Mouse (Mus musculus): Measurements from ENCODE around the gene Fgf23. TPM values are rescaled to one million over a fixed set of nuclear protein-coding genes. Genes with fewer than 3 reads are reported as not detected.

The Fgf23 gene
- polyA plus RNA-seq, 1 experiment: not detected

DNA sequence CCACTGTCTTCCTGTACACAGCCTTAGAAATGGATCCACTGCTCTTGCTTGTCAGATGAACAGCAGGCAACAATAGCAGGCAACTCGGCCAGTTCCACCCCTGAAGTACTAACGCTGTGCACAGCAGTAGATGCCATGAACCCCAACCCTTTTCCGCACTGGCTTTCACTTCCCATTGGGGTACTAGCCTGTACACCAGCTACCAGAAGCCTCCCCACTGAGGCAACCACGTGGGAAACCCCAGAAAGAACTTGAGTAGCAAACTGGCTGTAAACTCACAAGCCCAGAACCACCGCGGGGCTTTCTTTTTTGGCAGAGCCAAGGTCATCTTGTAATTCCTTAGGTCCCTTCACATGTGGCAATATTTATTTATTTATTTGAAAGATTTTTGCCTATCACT, 9.1 kb downstream of the Fgf23 start:
- no peak overlapping the region for H3K4me3 ChIP-seq (ENCODE audit: insufficient read depth, low read length)
- no peak for TF ChIP-seq POLR2A (IDR thresholded peaks at IDR 0.05; ENCODE audit: borderline replicate concordance, low read depth, low read length)
- TF ChIP-seq CTCF (IDR thresholded peaks at IDR 0.05; ENCODE audit: low read depth, low read length): no peak
- H3K4me1 ChIP-seq (ENCODE audit: control insufficient read depth, insufficient read depth, low read length): no peaks in the 10 kb centered on the region
- H3K27ac ChIP-seq (ENCODE audit: insufficient read depth, low read depth, low read length): no peak overlapping the region

DNA sequence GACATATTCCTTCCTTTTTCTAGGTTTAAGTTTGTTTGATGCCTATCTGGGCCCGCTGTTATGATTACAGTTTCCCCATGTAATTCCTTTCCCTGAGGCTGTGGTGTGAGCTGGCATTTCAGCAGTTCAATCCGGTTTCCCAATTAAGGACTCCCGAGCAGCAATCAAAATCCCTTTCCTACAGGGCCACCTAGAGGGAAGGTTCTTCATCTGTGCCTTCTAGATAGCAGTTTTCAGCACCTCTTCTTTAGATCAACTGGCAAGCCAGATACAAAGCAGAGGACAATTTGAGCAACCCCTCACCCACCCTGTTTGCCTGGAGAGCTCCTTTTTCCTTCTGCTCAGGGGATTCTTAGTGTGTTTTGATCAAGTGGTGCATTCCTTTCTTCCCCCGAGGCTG, 14.0 kb downstream of the Fgf23 start:
- Histone ChIP-seq H3K4me3 (ENCODE audit: insufficient read depth, low read length) (no peak overlapping the region), H3K4me1 (ENCODE audit: control insufficient read depth, insufficient read depth, low read length) (no peaks in the 10 kb centered on the region), H3K27ac (ENCODE audit: insufficient read depth, low read depth, low read length) (no peak overlapping the region)
- TF ChIP-seq POLR2A (IDR thresholded peaks at IDR 0.05; ENCODE audit: borderline replicate concordance, low read depth, low read length): no peak
- TF ChIP-seq CTCF (IDR thresholded peaks at IDR 0.05; ENCODE audit: low read depth, low read length): no peak

DNA sequence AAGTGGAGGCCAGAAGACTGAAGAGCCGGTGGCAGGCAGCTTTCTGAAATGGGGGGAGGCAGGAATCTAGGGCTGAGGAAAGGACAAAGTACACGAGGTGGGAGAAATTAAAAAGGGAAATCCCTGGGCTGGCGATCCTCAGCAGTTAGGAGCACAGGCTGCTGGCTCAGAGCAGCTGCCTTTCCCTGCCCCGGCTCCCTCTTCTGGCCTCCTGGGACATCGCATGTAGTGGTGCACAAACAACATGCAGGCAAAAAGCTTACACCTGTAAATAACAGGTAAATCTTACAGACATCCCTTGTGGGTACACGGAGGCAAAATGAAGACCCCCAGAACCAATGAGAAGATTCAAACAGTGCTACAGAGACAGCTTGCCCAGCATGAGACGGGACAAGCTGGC, 21.9 kb downstream of the Fgf23 start:
- no peaks in the 10 kb centered on the region for H3K4me1 ChIP-seq (ENCODE audit: control insufficient read depth, insufficient read depth, low read length)
- H3K4me3 ChIP-seq (ENCODE audit: insufficient read depth, low read length): no peak overlapping the region
- TF ChIP-seq CTCF (IDR thresholded peaks at IDR 0.05; ENCODE audit: low read depth, low read length) (no peak), POLR2A (IDR thresholded peaks at IDR 0.05; ENCODE audit: borderline replicate concordance, low read depth, low read length) (no peak)
- no peak overlapping the region for H3K27ac ChIP-seq (ENCODE audit: insufficient read depth, low read depth, low read length)

DNA sequence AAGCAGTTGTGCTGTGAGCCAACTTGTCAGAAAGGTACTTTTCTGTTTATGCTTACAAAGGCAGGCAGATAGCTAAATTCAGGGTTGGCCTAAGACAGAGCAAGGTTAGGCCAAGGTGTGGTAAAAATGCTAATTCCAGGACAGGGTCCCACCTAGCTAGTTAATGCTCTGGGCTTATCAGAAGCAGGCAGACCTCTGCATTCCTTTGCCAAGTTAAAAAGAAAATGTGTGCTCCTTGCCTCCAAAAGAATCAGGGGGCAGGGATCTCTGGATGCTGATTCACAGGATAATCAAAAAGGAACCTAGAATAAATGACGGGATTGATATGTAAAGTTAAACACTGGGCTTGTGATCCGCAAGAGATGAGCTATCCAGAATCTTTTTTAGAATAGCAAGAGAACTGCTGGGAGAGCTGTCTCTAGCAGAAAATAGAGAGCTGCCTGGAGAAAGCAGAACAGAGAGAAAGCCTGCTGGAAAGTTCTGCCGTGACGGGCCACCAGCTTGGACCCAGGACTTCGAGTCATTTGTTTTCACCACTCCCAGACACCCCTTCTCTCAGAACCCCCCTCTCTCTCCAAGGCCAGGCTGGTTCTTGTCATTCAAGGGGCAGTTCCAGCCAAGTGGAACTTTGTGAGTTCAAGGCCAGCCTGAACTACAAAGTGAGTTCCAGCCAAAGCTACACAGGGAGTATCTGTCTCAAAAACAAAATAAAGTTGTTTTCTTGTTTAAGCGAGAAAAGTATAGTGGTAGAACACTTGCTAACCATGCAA, 31.0 kb downstream of the Fgf23 start:
- TF ChIP-seq CTCF (IDR thresholded peaks at IDR 0.05; ENCODE audit: low read depth, low read length) (no peak), POLR2A (IDR thresholded peaks at IDR 0.05; ENCODE audit: borderline replicate concordance, low read depth, low read length) (no peak)
- H3K27ac ChIP-seq (ENCODE audit: insufficient read depth, low read depth, low read length): no peak overlapping the region
- H3K4me3 ChIP-seq (ENCODE audit: insufficient read depth, low read length): no peak overlapping the region
- H3K4me1 ChIP-seq (ENCODE audit: control insufficient read depth, insufficient read depth, low read length): peaks cover 19% of the 10 kb centered on the region

DNA sequence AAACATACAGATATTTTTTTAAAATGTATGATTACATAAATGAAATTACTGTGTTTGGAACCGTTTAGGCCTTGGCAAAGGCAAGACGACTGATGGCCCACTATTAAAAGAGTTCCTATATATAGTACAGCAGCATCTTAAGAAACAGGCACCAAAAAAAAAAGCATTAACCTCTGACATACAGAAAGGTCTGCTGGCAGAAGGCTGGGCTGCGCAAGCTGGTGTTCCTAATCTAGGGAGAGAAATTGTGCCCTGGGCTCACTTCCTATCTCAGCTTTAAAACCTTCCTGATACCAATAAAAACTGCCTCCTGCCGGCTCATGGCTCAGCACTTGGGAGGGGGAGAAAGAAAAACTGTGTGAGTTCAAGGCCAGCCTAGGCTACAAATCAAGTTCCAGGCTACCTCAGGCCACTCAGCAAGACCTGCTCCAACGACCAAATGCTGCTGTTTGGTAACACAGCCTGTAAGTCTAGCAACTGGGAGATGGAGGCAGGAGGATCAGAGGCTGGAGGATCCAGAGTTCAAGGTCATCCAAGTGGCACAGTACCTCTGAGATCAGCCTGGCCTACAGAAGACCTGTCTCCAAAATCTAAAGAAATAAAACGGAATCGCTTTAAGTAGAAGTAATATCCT, 31.8 kb downstream of the Fgf23 start:
- H3K4me3 ChIP-seq (ENCODE audit: insufficient read depth, low read length): no peak overlapping the region
- no peak for TF ChIP-seq POLR2A (IDR thresholded peaks at IDR 0.05; ENCODE audit: borderline replicate concordance, low read depth, low read length)
- TF ChIP-seq CTCF (IDR thresholded peaks at IDR 0.05; ENCODE audit: low read depth, low read length): no peak
- H3K4me1 ChIP-seq (ENCODE audit: control insufficient read depth, insufficient read depth, low read length): peaks cover 19% of the 10 kb centered on the region
- no peak overlapping the region for H3K27ac ChIP-seq (ENCODE audit: insufficient read depth, low read depth, low read length)

DNA sequence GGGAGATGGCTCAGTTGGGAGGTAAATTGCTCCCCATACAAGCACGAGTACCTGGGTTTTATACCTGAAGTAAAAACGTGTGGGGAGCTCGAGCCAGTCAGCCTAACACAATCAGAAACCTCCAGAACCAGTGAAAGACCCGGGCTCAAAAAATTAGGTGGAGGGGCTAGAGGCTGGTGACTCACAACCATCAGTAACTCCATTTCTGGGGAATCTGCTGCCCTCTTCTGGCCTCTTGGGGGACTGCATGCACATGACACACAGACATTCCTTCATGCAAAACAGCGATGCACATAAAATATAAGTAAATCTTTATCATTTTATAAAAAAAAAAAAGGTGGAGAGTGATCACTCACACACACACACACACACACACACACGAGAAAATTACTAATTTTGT, 32.4 kb downstream of the Fgf23 start:
- TF ChIP-seq CTCF (IDR thresholded peaks at IDR 0.05; ENCODE audit: low read depth, low read length) (peak; percentile 73), POLR2A (IDR thresholded peaks at IDR 0.05; ENCODE audit: borderline replicate concordance, low read depth, low read length) (no peak)
- Histone ChIP-seq H3K27ac (ENCODE audit: insufficient read depth, low read depth, low read length) (no peak overlapping the region), H3K4me3 (ENCODE audit: insufficient read depth, low read length) (no peak overlapping the region)

DNA sequence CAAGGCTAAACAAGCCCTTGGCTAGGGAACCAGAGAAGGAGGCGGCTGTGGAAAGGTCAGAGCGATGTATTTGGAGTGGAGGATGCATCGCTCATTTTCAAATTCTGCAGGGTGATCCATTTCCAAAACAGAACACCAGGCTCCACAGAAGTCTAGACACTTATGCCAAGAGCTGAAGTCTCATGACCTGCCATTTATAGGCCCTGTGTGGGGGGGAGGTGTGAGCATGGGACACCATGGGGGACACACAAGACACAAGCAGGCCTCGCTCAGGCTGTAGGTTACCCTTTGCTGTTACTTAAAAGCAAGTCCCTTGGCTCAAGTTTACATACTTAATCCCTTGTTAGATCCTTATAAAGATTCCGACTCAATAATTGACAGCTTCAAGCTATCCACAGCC, 33.5 kb downstream of the Fgf23 start:
- no peak overlapping the region for H3K27ac ChIP-seq (ENCODE audit: insufficient read depth, low read depth, low read length)
- TF ChIP-seq CTCF (IDR thresholded peaks at IDR 0.05; ENCODE audit: low read depth, low read length) (no peak), POLR2A (IDR thresholded peaks at IDR 0.05; ENCODE audit: borderline replicate concordance, low read depth, low read length) (no peak)
- peaks cover 19% of the 10 kb centered on the region for H3K4me1 ChIP-seq (ENCODE audit: control insufficient read depth, insufficient read depth, low read length)
- H3K4me3 ChIP-seq (ENCODE audit: insufficient read depth, low read length): no peak overlapping the region

More for the DNA sequence above, 32.4 kb downstream of the Fgf23 start:
- H3K4me1 ChIP-seq (ENCODE audit: control insufficient read depth, insufficient read depth, low read length): peaks cover 19% of the 10 kb centered on the region

DNA sequence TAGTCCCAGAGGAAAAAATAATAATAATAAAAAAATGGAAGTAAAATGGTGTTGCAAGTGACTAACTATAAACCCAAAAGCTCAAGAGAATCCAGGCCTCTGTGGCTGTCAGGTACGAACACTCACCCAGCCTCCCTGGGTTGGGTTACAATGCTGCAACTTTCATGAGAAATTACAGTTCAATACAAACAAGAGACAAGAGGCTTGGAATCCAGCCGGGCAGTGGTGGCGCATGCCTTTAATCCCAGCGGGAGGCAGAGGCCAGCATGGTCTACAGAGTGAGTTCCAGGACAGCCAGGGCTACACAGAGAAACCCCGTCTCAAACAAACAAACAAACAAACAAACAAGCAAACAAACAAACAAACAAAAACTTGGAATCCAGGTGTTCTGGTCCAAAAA, 34.0 kb downstream of the Fgf23 start:
- H3K27ac ChIP-seq (ENCODE audit: insufficient read depth, low read depth, low read length): no peak overlapping the region
- H3K4me1 ChIP-seq (ENCODE audit: control insufficient read depth, insufficient read depth, low read length): peaks cover 19% of the 10 kb centered on the region
- no peak for TF ChIP-seq POLR2A (IDR thresholded peaks at IDR 0.05; ENCODE audit: borderline replicate concordance, low read depth, low read length)
- no peak for TF ChIP-seq CTCF (IDR thresholded peaks at IDR 0.05; ENCODE audit: low read depth, low read length)
- no peak overlapping the region for H3K4me3 ChIP-seq (ENCODE audit: insufficient read depth, low read length)

DNA sequence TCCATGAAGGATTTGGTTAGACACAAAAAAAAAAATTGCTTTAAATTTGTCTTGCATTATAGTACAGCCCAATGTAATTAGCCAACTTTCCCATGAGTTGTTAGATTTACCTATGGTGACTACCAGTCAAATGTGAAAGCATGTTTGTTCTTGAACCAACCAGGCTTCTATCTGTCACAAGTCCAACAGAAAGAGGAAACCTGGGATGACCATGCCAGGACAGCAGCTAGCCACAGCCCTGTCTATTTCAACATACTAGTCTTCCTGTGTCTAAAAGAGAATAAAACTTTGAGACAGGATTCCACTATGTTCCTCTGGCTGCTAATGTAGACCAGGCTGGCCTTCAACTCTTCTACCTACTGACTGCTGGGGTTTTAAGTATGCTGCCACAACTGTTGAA, 34.7 kb downstream of the Fgf23 start:
- Histone ChIP-seq H3K4me3 (ENCODE audit: insufficient read depth, low read length) (no peak overlapping the region), H3K4me1 (ENCODE audit: control insufficient read depth, insufficient read depth, low read length) (peaks cover 19% of the 10 kb centered on the region)
- TF ChIP-seq CTCF (IDR thresholded peaks at IDR 0.05; ENCODE audit: low read depth, low read length): no peak
- TF ChIP-seq POLR2A (IDR thresholded peaks at IDR 0.05; ENCODE audit: borderline replicate concordance, low read depth, low read length): no peak

DNA sequence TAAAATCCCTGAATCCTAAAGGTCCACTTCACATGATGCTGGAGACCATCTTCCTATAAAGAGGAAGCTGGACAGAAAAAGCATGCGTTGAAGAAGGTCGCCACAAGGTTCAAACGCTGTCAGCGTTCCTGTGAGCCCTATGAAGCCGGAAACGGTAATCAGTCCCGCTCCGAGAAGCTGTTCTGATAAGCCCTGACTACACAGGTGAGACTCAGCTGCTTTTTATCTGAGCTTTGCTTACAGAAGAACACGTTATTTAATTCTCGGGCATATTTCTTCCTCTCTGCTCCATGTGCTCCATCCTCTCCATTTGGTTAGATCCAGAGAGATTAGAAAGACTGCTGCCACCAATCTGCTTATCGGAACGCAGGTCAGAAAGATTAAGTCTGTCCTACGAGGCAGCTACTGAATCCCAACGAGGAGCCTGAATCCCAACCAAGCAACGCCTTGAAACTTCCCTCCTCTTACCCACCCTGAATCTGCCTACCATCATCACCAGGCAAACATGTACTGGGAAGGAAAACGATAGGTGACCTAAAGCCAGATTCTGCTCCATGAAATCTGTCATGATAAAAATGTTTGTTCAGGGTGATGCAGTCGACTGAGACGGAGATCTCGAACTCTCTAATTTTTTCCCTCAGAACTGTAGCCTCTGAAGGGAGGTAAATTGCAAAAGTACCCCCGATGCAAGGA, 35.8 kb downstream of the Fgf23 start:
- TF ChIP-seq CTCF (IDR thresholded peaks at IDR 0.05; ENCODE audit: low read depth, low read length) (no peak), POLR2A (IDR thresholded peaks at IDR 0.05; ENCODE audit: borderline replicate concordance, low read depth, low read length) (no peak)
- no peak overlapping the region for H3K27ac ChIP-seq (ENCODE audit: insufficient read depth, low read depth, low read length)
- peaks cover 19% of the 10 kb centered on the region for H3K4me1 ChIP-seq (ENCODE audit: control insufficient read depth, insufficient read depth, low read length)
- peak overlapping the region; percentile 91 for H3K4me3 ChIP-seq (ENCODE audit: insufficient read depth, low read length)

More for the DNA sequence above, 34.7 kb downstream of the Fgf23 start:
- no peak overlapping the region for H3K27ac ChIP-seq (ENCODE audit: insufficient read depth, low read depth, low read length)
